Mouse (Mus musculus): ENCODE results near the gene Cgas. TPM values are rescaled to one million over a fixed set of nuclear protein-coding genes. Genes with fewer than 3 reads are reported as not detected.
"Not testable (repeated sequence)": the region's sequence is repeated elsewhere in the genome, so short reads cannot be mapped to it uniquely, and the experiment has no call there.

The Cgas gene
- under 1 TPM; 0.58 to 0.77 TPM for total RNA-seq (2021)

DNA sequence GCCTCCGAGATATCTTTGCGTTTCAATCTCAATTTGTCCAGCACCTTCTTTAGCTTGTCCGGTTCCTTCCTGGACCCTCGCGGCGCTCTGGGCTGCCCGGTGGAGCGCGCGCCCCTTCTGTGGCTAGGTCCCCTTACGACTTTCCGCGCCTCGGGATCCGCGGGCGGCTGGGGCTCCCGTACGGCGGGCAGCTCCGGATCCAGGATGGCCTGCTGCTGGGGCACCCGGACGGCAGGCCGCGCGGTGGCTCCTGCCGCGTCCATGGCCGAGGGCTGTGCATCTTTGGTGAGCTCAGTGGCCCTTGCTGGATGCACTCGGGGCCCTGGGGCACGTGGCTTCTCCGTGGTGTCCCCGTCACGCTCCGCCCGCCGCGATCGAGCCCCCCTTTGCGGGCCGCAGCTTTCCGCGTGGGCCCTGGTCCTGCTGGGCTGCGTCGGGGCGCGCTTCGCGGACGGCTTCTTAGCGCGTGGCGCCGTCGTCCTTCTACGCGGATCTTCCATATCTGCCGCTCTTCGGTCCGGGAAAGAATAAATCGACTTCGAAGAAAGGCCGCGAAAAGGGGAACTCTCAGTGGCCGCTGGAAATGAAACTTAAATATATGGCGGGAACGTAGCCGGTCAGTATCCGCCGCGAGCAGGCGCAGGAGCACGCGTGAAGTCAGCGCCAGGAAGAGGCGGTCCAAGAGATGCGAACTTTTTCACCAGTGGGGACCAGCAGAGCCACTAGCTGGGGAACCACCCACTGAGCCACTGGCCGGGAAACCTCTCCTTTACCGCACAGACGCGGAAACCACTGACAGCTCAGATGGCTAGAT, at the start of gene Cgas:
Gene Cgas, minus strand, starts transcription at position 659 of the 814 bp plus-strand sequence.
- DNase-seq = peak; percentile 15 to 31

DNA sequence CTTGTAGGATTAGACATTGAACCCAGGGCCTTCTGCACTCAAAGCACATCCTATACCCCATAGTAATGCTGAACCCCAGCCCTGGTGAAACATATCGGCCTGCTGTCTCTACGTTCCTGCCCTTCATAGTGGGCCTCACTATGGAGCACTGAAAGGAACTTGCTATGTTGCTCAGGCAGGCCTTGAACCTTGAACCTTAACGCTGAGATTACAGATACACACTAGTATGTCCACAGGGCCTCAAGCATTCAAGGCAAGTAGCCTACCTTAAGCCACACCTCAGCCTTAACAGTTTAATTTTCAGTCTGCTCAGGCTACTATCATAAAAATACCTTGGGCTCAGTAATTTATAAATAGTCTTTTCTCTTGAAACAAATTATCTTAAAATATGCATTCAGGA, 49.2 kb upstream of the Cgas start:
- DNase-seq = no peak

DNA sequence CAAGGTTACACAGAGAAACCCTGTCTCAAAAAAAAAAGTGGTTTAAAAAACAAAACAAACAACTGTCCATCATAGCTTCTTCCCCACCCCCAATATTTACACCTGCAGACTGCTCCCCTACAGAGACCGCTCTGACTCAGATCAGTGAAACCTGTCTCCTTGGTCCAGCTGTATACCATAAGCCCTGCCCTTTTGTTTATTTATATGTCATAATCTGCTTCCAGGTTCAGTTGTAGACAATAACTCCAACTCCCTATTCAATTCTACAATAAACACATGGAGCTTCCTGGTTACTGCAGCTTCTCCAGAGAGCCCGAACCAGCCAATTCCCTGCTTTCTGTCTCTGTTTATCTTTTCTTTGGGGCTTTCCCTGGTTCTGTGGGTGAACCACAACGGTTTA, 48.1 kb upstream of the Cgas start:
- DNase-seq = no peak

DNA sequence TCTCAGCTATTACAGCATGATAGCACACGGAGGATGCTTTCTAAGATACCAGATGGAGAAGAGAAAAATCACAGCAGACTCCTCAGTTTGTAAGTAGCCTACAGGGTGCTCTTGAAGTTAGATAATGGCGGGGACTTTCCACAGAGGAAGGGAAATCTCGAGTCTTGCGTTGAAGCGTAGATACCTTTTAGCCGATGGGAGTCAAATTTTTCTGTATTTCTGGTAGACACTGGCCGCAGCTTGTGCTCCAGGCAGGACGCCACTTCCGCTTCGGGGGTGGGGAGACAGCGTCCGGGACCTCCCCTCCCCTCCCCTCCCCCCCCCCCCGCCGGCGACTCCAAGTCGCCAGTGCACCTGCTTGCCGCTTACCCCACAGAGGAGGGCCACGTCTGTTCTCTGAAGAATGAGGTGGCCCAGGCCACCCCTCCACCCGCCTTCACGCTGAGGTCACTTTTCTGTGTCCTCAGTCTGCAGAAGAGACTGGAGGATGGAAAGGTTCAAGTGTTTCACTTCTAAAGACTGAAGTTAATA, 45.9 kb upstream of the Cgas start, which contains the start of gene Eef1a1:
Gene Eef1a1, minus strand, starts transcription at position 262 of the 531 bp plus-strand sequence.
- DNase-seq = no peak

DNA sequence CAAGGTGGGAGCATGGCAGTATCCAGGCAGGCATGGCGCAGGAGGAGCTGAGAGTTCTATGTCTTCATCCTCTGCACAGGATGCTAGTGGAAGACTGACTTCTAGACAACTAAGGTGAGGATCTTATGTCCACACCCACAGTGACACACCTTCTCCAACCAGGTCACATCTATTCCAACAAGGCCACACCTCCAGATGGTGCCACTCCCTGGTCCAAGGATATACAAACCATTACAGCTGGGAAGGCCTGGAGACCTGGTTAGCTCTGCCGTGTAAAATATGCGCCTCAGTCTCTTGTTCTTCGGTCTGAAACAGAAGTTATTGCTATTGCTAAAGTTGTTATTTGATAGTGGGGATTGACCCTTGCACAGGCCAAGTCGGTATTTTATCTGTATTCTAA, 45.0 kb upstream of the Cgas start:
- DNase-seq = not testable (repeated sequence)

DNA sequence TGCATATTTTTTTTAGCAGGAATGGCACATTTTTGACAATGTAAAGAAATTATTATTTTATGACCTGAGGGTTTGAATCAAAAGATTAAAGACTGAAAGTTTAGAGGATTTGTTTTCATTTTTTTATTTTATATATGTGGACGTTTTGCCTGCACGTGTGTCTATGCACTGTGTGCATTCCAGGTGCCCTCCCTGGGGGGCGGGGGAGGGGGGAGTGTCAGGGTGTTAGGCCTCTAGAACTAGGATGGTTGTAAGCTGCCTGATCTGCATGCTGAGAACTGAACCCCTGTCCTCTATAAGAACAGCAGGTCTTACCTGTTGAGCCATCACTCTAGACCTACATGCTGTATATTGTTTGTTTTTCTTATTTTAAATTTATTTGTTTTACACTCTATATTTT, 41.6 kb upstream of the Cgas start:
- no peak for DNase-seq

DNA sequence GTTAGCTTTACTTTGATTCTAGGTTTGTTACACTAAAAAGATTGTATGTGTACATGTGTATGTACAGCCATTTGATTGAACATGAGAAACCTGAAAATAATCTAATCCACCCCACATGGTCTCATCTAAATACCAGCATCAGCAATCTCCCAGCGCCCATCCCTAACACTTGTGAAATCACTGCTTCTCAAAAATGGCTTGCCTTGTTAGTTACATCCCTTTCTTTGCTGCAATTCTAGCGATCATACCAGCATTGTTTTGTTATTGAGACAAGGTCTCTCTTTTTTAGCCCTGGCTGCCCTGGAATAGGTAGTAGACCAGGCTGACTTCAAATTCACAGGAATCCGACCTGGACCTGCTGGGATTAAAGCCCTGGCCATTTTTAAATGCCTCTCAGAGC, 39.3 kb upstream of the Cgas start:
- DNase-seq = no peak

DNA sequence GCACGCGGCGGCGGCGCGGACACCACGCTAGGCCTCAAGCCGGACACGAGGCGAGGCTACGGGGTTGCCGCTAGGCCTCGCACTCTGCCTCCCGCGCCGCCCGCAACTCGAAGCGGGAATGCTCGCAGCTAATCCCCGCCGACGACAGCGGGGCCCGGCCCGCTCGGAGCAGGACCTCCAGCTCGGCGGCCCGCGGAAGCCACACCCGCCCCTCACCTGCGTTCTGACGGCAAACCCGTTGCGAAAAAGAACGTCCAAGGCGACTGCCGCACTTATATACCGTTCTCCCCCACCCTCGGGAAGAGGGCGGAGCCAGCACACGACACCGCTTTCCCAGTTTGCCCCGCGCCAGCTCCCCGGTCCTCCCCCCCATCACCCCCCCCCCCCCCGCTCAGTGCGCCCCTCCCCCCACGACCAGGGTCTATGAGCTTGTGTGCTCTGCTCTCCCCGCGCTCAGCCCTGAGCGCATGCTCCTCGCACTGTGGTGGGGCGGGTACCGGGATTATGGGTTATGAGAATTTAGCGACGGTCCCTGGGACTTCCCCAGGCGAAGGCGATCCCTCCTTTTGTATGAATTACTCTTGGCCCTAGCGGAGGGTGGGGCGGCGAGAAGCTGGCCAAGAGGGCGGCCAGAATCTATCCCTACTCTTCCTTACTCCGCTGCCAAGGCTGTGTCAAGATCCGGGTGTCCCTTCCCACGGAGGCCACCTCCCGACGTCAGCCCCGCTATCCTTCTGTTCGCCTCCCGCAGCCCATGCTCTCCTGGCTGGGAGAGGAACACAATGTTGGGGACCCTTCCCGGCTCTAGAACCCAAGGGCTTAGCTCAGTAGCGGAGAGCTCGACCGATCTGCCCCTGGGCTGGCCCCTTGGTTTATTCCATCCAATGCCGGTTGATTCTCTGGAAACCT, 38.6 kb upstream of the Cgas start:
- peak; percentile 95 for DNase-seq

DNA sequence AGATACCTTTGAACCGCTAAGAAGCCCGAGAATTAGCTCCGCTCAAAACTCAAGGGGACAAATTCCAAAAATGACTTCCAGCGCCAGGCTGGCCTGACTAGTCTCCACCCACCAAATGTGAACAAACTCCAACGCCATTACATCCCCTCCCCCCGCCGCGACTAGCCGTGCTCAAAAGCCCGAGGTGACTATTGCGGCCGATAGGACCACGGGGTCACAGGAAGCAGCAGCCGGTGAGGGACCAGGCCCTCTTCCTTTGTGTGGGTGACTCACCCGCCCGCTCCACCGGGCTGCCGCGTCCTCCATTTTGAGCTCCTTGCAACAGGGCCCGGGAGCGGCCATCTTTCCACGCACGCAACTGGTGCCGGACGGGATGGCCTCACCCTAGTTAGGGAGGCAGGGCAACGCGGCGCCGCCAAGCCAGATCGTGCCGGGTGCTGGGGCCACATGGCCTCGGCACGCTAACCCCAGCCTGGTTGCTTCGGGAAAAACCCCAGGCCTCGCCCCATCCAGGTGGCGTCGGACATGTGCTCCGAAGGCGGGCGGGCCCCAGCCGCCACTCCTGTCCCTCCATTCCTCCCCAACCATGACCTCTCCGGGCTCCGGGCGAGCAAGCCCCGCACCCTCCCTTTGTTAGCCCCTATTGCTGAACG, 37.8 kb upstream of the Cgas start:
- peak; percentile 67 to 71 for DNase-seq

DNA sequence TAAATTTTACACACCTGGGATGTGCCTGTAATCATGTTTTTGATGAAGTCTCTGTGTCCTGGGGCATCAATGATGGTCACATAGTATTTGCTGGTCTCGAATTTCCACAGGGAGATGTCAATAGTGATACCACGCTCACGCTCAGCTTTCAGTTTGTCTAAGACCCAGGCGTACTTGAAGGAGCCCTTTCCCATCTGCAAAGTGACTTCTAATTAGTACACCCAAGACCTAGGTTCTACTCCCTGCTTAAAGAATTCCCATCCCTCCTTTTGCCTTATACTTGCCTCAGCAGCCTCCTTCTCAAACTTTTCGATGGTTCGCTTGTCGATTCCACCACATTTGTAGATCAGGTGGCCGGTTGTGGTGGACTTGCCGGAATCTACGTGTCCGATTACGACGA, 37.2 kb upstream of the Cgas start:
- DNase-seq = not testable (repeated sequence)

DNA sequence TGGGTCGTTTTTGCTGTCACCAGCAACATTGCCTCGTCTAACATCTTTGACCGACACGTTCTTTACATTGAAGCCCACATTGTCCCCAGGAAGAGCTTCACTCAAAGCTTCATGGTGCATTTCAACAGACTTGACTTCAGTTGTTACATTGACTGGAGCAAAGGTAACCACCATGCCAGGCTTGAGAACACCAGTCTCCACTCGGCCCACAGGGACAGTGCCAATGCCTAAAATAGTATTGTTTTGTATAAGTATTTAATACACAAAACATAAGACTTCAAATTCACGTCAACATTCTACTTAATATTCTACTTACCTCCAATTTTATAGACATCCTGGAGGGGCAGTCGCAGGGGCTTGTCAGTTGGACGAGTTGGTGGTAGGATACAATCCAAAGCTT, 36.3 kb upstream of the Cgas start:
- DNase-seq = not testable (repeated sequence)

DNA sequence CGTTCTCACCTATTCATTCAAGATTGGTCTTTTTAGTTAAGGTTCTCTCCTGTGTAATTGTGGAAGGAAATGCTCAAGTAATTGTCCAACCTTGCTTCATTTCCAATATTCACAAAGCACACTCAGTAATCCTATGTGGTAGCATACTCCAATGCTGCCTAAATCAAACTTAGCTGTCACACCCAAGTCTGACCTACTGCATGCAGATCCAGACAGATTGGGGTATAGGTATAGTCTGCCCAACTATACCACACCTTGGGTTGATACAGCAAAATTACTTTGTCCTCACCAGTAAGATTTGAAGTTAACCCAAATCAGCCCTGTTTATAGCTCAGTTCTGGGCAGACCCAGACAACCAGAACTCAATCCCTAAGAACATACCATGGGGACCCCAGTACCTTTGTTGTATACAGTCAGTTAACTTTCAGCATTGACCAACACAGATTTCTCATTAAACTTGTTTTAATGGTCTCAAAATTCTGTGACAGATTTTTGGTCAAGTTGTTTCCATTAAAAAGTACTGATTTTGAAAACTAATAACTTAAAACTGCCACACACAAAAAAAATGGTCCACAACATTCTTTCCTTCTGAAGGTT, 35.1 kb upstream of the Cgas start:
- not testable (repeated sequence) for DNase-seq

DNA sequence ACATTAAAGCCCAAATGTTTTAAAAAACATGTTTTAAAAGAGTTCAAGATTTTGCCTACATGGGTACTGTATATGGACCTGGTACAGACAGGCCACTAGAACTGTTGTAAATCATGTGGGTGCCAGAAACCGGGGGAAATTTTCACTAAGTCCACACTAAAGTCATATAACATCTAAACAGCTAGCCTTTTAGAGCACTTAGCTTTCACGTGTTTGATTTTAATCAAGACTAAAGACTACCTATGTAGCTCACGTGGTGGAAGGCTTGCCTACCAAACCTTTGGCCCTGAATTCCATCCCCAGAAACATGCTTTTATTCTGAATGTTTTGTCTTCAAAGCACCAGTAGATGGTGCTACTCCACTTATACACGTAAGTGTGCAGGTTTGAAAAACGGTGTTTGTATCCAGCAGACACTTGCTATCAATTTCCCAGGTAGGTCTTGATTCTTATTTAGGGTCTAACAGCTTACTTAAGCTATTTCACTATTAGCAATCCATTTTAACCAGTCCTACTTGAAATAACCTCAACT, 34.0 kb upstream of the Cgas start:
- DNase-seq = no peak

DNA sequence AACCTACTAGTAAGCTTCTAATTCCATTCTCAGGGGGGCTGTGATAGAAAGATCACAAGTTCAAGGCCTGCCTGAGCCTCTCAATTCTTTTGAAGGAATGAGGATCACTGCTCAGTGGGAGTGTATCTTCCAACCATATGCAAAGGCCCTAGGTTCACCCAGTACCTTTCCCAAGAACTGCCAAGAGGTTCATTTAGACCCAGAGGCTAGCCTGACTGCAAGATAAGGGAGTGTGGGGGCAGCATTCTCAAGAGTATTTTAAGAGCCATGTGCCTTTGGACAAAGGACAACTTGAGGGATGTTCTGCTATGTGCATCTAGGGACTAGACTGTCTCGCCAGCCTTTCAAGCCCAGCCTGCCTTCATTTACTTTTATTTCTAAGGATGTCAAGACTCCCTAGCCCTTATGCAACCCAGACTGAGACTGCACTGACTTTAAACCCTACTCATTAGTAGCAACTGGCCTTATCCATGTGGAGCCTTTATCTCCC, 33.5 kb upstream of the Cgas start:
- no peak for DNase-seq

DNA sequence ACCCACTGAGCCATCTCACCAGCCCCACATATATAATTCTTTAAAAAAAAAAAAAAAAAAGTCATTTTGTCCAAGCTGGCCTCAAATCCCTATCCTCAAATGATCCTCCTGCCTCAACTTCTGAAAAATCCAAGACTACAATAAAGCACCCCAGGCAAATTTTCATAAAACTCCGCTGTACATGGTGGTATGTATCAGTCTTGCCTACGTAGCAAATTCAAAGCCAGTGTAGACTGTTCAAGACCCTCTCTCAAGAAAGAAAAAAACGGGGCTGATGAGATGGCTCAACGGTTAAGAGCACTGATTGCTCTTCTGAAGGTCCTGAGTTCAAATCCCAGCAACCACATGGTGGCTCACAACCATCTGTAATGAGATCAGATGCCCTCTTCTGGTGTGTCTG, 32.8 kb upstream of the Cgas start:
- no peak for DNase-seq

DNA sequence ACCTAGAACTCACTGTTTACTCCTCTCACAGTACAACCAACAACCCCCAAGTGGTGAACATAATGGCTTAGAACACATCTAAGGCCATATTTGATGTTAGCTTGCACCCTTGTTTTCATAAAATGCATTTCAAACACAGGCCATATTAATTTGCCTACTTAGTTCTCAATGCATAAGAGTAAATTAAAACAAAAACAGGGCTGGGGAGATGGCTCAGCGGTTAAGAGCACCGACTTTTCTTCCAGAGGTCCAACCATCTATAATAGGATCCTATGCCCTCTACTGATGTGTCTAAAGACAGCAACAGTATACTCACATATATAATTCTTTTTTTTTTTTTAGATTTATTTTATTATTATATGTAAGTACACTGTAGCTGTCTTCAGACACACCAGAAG, 32.3 kb upstream of the Cgas start:
- no peak for DNase-seq

DNA sequence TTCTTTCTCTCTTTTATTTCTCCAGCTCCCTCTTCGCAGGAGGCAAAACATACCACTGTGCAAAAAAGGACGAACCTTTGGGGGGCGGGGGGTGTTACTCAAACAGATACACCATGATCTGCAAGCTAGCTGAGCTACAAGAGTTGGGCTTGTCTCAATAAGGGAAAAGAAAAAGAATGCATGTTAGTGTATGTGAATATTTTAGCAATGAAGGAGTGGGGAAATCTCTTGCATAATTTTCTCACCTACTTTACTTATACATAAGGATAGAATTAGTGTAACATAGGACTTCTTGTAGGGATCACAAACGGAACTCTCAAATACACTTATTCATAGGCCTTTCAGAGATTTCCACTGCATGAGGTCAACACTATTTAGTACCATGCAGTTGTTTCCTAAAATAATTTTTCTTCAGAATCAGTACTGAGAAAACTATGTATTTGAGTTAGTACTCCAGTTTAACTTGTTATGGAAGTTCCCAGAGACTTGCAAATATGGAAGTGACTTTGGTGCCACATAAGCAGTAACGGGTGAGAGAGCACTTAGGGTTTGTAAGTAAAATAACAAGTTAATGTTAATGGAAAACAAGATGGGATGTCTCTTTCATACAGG, 31.8 kb upstream of the Cgas start:
- no peak for DNase-seq

DNA sequence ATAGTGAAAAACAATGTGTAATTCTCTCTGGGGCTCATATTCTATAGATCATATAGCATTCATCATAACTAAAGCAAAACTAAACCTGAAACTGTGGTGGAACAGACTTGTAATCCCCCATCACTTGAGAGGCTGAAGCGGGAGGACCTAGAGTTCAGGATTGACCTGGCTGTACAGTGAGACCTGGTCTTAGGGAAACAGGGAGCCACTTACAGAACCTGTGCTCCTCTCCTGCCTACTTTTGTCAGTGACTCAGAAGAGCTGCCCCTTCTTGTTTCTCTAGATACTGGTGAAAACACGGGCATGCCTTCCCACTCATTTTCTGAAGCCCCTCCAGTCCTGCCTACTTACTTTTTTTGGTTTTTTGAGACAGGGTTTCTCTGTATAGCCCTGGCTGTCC, 31.2 kb upstream of the Cgas start:
- no peak for DNase-seq

DNA sequence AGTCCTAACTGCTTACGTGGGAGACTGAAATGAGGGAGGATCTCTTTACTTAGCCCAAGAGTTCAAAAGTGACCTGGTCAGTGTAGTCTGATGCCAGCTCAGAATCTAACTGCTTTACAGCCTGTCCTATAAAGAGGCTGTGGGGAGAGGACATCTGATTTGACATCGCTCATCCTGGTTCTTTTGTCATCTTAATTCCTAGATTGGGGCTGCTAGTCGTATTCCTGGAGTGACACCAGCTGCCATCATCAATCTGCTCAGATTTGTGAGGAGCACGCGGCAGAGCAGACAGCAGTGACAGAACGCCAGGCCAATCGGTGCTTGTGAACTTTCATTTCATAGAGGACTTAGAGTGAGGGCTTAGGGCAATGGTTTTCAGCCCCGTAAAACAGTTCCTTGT, 30.6 kb upstream of the Cgas start:
- DNase-seq = no peak

DNA sequence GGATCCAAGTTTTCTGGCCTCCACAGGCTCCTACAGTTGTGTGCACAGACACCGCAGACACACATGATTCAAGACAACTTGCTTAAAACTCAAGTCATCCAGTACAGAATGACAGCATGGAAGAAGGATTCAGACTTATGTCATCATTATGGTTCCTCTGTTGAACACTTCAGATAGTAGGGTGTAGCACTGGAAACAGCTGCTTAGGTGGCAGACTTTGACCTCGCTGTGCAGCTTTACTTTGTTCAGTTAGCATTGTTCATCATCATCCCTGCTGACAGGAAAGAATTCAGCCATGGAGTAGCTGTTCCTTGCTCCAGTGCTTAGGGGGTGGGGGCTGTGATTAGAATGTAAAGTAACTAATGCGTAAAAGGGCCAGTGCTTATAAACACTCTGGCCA, 22.7 kb upstream of the Cgas start:
- DNase-seq = no peak

DNA sequence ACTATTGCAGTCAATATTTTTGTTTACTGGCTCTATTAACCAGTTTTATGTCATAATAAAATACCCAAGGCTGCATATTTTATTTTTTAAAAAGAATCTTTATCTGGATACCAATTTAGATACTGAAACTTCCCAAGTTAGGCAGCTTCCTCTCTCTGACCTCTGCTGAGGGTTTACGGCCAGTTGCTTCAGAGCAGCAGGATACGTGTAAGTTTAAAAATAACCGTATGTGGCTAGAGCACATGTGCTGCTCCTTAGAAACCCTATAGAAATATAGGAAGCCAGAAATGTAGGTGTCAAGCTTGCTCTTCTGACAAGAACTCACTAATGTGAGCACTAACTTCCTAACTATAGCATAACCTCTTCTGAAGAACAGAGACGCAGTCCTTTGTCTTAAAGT, 20.3 kb upstream of the Cgas start:
- no peak for DNase-seq
